Mouse (Mus musculus) thymus, postnatal 10 days (tissue): Measurements from ENCODE around the gene Sap25.
A peak's percentile ranks its signal among the peaks of the same experiment; 100 is the strongest.

Experiments
- DNase-seq, 2 experiments: peaks; one replicate each; pipeline ENCODE4 v3.0.0; 2021; ENCODE audit warnings: low spot score in 2 of 2

Gene Sap25

DNA sequence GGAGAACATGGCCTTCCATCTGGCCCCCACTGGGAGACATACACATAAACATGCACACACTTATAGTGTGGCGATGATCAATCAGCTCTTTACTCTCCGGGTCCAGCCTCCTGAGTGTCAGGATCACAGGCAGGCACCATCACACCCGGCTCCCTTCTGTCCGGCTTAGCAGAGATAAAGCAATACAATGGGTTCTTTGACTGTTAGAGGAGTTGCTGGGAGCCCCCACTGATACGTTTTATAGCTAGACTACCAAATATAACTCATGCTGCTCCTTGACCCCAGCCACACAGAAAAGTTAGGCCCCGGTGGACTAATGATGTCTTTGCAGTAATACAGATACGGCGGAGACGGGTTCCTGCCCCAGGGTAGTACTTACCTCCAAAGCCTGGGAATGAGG, 21.9 kb downstream of the Sap25 start:
- no peak for DNase-seq

DNA sequence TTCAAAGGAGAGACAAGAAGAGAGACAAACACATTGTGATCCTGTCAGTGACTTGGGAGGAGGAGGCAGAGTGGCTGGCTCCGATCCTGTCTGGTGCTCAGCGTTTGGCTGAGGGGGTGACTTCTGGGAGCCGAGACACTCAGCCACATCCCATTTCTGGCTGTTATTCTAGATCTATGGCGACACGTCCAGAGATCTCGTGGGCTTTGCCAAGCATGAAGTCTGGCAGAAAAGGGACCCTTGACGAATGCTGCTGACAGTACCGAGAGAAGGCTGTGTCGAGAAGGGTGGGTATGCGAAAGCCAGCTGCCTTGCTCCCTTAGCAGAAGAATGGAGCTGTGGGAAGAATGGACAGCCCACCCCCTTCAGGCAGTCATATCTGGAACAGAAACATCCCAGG, 27.8 kb downstream of the Sap25 start:
- DNase-seq: no peak

DNA sequence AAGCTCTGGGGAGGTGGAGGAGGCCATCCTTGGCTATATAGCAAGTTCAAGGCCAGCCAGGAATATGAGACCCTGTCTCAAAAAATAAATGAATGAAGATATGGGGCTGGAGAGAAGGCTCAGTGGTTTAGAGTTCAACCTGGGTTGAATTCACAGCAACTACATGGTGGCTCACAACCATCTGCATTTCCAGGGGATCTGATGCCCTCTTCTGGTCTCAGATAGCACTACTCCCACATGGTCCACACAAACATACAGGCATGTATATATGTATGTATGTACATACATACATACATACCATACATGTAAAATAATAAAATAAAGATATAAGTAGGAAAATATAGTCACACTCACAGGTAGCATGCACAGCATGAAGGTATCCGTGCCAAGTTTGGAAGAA, 29.1 kb downstream of the Sap25 start:
- DNase-seq: peak in 1 of 2 experiments; percentile 40

DNA sequence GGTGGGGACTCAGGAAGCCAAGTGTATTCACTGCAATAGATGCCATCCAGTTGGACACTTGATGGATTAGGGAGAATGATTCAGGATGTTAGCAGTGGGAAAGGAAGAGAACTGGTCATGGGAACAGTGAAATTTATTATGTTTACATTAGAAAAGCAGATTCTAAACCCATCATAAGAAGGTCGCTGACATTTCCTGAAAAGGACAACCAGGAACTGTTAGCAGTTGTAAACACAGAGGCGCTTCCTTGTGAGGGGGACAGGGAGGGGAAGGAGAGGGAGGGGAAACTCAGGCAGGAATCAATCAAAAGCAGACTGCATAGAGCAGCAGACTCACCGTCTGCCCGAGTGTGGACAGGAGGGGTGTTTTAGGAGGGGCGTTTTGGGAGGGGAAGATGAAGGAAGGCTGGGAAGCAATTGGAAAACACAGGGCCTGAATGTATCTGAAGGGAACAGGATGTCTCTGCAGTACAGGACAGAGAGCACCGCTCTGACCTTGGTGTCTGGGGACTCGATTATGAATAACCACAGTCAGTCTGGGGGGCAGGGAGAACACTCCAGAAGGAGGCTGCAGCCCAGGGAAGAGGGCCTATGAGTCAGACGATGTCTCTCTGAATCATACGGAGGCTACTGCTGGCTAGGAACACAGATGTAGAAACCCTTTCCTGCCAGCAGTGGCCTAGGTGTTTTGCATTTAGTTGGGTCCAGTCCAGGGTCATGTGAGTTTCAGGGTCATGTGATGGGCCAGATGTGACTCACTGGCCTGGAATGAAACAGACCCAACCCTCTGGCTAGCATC, 30.5 kb downstream of the Sap25 start:
- no peak for DNase-seq

DNA sequence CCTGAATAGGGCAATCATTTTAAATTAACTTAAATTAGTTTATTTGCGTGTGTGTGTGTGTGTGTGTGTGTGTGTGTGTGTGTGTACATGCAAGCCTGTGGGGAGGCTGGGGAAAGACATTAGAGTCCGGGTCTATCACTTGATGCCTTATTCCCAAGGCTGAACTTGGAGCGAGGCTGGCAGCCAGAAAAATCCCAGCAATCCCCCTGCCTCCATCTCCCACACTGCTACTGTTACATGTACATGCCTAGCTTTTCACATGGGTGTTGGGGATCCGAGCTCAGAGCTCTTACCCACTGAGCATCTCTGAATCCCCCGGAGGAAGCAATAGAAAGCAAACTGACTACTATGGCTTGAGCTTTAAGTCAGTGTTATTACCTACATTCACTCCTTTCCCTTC, 31.2 kb downstream of the Sap25 start:
- no peak for DNase-seq

DNA sequence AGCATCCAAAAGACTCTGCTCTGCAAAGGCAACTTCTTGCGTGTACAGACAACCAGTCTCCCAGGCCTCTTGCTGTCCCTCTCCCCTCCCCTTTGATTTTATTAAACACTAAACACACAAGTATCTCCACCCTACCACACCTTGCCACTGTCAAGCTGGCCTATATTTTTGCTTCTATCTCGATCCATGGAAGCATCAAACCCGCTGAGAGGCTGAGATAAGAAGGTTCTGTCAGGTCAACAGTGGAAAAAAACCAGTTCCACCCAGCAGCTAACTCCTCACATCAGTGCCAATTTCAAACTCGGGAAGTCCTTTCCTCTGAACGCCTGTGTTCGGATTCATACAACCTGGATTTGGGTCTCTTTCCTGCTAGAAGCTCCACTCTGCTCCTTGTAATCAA, 31.9 kb downstream of the Sap25 start:
- no peak for DNase-seq

DNA sequence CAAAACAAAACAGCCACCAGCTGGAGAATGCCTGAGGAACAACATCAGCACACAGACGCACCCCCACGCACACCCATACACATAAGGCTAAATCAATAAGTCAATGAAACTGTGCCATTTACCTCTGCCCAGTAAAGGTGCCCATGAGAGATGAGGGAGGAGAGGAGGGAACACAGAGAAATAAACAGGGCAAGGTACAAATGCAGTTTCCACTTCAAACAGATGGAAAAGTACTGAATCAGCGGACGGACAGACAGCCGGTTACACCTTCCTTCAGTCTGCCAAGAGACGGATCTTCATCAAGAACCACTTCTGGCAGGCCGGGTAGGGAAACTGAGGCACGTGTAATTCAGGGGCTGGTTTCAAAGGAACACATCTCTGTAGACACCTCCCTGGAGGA, 33.7 kb downstream of the Sap25 start:
- no peak for DNase-seq

DNA sequence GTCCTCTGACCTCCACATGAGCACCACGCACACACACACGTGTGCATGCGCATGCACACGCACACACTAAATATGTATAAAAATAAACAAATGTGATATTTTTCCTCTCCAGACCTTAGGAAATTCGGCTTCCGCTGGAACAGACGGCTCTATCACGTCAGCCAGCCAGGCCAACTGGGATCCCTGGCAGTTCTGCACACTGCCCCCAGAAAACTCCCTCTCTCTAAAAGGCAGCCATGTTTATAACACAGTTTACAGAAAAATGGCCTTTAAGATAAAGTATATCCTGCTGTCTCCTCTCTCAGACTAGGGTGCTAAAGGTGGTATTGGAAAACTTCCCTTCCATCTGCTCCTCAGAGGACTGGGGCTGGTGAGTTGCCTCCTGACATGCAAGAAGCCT, 36.7 kb downstream of the Sap25 start:
- DNase-seq: no peak

DNA sequence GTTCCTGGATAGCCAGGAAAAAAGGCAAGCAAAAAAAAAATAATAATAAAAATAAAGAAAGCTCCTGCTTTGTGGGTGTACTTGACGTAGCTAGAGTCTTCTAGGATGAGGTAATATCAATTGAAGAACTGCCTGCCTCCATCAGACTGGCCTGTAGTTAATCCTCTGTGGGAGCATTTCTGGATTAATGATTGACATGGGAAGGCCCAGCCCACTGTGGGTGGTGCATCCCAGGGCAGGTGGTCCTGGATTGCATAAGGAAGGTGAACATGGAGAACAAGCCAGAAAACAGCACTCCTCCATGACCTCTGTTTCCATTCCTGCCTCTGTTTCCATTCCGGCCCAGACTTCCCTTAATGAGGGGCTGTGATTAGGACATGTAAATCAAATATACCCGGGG, 37.6 kb downstream of the Sap25 start:
- no peak for DNase-seq

DNA sequence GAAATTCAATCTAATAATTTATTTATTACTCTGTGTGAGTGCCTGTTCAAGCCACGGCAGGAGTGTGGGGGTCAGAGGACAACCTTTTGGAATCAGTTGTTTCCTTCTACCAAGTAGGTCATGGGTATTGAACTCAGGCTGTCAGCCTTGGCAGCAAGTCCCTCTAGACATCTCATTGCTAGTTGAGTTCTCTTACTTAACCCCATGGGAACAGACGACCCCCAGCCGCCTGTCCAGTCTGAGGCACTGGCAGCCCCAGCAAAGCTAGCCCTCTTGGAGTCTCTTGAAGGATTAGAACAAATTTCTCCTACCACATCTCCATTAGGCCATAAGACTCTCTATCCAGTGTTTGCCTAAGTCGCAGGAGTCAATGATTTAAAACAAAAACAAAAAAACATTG, 38.6 kb downstream of the Sap25 start:
- DNase-seq: no peak

DNA sequence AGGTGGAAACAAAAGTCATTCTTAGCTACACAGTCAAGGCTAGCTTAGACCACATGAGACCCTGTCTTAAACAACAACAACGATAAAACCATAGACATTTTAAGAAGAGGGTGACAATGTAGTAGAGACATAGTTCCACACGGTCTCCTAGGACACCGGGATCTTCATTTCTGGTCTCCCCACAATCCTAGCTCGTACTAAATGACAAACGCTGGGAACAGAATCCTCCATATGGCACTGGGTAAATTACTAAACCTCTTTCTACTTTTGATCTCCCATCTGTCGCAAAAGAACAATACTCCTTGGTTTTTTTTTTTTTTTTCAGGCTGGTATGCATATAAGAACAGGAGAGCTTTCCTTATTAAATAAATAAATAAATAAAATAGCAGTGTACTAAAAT, 41.4 kb downstream of the Sap25 start:
- no peak for DNase-seq

DNA sequence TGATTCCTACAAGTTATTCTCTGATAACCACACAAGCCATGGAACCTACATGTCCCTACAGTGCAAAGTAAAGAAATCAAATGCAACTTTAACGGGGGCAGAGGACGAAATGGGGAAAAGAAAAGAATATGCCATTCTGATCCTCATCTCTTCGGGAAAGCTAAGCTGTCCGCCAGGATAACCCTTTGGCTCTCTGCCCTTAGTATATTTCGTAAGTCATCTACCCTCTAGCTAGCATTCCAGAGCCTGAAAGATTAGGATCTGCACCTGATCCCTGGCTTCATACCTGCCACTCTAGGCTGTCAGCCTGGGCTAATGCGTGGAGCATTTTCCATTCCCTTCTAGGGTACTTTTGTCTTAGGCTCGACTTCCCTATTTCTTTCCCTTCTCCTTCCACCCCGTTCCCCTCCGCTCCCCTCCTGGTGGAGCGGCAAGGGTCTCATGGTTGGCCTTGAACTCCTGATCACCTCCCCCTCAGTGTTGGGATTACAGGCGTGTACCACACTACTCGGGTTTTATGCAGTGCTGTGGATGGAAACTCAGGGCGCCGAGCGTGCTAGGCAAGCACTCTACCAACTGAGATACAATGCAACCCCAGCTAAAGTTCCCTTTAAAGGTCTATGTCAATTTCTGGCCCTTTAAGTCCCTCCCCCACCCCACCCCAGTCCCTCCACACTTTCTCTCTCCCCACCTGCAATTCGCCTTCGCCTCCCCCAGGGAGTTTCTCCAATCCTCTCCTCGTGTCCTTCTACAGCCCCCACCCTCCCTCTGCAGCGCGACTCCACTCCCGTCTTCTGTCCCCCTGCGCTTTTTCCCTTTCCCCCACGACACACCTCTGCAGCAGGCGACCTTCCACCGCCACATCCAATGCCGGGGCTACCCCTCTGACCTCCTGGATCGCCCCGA, 42.5 kb downstream of the Sap25 start:
- peak in 1 of 2 experiments; percentile 47 for DNase-seq

DNA sequence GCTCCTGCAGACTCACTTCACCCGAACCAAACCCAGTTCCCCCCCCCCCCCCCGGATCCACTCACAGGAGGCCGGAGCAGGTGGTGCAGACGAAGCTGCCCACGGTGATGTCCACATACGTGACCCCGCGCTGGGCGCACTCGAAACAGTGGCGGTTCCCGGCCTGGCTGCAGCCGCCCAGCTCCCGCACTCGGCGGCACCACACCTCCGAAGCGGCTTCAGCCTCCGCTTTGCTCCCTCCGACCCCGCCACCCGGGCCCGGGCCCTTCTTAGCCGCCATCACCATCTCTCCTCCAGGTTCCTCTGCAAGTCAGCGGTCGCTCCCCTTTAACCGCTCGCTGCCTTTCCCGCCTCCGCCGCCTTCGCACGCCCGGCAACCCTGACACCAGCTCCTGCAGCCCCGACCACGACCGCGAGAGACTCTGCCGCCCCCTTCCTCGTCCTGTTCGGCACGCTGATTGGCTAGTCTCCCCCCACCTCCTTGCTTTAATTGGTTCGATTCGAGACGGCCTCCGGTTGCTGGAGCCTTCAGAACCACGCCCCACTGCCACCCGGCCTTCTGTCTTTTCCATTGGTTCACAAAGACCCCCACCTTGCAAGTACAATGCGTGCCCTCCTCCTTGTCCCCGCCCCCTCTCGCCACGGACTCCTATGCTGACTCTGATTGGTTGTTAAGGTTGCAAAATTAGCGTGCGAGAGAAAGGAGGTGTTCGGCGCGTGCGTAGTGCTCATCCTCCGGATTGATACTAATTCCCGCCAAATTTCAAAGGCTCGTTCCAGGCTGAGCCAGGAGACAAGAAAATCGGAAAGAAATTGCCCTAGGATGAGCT, 43.4 kb downstream of the Sap25 start, which contains the start of gene Agfg2:
Gene Agfg2 (minus strand): TSS at position 433 of the 830 bp plus-strand sequence.
- DNase-seq: peak; percentile 97 to 99

DNA sequence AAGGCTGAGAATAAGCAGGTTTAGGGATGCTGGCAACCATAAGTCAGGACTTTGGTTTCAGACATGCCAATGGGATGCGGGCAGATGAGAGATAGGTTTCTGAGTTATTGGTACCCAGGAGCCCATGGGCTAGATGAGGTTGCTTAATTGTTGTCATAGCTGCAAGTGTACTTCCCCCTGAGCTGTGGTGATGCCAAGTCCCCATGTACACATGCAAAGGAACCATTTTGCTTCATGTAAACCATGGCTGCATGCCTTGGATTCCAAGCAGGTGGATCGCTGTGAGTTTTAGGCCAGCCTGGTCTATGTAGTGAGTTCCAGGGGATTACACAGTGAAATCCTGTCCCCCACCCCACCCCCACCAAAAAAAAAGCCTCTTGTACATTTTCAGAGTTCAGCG, 44.5 kb downstream of the Sap25 start:
- no peak for DNase-seq

DNA sequence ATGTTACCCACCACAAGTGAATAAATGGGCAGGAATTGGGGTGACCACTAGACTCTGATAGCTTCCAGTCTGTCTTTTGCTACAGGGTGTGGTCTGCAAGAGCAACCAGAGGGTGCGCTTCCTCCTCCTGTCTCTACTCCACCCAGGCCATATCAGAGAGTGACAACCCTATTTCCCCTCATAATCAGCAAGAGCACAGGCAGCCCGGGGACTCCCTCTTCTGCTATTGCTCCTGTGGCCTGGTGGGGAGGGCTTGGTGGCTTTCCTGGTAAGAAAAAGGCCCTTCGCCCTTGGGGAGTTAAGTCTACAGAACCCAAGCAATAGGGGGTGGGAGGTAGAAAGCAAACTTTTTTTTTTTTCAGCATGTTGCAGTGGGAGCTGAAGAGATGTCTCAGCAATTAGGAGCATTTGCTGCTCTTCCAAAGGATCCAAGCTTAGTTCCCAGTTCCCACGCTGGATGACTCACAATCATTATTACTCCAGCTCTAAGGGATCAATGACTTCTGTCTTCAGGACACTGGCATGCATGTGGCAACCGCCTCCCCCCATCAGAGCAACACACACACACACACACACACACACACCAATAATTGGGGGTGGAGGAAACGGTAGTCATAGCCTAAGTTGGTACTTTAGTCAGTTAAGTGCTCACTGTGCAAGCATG, 45.1 kb downstream of the Sap25 start:
- peak in 1 of 2 experiments; percentile 52 for DNase-seq

DNA sequence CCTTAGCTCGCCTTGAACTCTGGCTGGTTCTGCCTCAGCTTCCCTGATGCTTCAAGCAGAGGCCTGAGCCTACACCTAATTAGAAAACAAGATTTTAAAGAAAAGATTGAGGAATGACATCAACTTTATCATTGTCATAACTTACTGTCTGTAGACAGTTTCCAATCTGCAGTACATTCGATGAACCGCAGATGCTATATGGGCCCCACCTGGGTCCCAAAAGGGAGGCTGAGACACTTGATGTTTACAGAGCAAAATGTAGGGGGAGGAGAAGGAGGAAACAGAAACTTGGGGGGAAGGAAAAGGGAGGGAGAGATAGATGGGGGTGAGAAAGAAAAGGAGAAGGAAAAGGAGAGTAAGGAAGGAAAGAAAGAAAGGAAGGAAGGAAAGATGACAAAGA, 48.8 kb downstream of the Sap25 start:
- peak; percentile 48 to 60 for DNase-seq

DNA sequence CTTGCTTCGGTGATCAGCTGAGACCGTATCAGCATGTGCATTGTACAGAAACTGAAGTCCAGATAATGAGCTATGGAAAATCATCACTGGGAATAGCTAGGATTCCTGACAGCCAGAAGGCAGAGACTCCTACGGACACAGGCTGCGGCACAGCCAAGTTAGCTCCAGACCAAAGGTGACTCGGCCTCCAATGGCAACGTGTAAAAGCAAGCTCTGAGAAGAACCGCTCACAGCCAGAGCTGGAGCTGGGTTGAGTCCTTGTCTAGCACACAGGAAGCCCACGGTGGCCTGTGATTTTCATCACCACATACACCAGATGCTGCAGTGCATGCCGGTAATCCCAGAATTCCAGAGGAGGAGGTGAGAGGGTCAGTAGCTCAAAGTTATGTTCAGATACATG, 49.4 kb downstream of the Sap25 start:
- DNase-seq: no peak

DNA sequence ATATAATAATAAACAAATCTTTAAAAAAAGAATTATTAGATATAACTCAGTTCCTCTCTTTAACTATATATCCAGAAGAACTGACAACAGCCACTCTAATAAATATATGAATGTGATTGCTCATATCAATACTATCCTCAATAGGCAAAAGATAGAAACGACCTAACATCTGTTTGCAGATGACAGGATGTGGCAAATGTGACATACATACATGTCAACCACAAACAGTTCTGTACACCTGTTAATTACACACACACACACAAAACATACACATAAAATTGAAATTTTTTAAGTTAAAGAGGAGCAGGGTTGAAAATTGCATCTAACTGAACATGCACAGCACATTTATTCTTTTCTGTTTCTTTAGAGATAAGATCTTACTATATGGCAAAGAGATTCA, 50.7 kb downstream of the Sap25 start:
- DNase-seq: no peak
